Mouse (Mus musculus): Measurements from ENCODE around the gene Ly6g6f. TPM values are rescaled to one million over a fixed set of nuclear protein-coding genes. Genes with fewer than 3 reads are reported as not detected.
"Not testable (repeated sequence)": the region's sequence is repeated elsewhere in the genome, so short reads cannot be mapped to it uniquely, and the experiment has no call there.

The Ly6g6f gene
- 0.39 TPM in 1 of 3 replicates, not detected in the others for total RNA-seq (2017)

GRCm38 (mm10) chr17:35085208-35085865 lies at the start of gene Ly6g6f:
Gene Ly6g6f (minus strand): TSS chr17:35085610.
- ATAC-seq (replicated peaks; ENCODE audit: insufficient number of reproducible peaks, low FRiP score, low TSS enrichment, poor library complexity, severe bottlenecking), result no peak

- ATAC-seq (replicated peaks; ENCODE audit: insufficient number of reproducible peaks, low FRiP score, low TSS enrichment, poor library complexity, severe bottlenecking), result peak; percentile 86
Measured at GRCm38 (mm10) chr17:35134801-35135590, 49.6 kb upstream of the Ly6g6f start, which contains the start of gene Bag6. Gene Bag6 (plus strand): TSS chr17:35135178.

GRCm38 (mm10) chr17:35133517-35133916 lies 48.1 kb upstream of the Ly6g6f start:
- ATAC-seq (replicated peaks; ENCODE audit: insufficient number of reproducible peaks, low FRiP score, low TSS enrichment, poor library complexity, severe bottlenecking), result no peak

- ATAC-seq (replicated peaks; ENCODE audit: insufficient number of reproducible peaks, low FRiP score, low TSS enrichment, poor library complexity, severe bottlenecking), result no peak
Measured at GRCm38 (mm10) chr17:35132174-35132560, 46.8 kb upstream of the Ly6g6f start.

GRCm38 (mm10) chr17:35131500-35132173 lies 46.2 kb upstream of the Ly6g6f start, which contains the start of gene Apom:
Gene Apom (minus strand): TSS chr17:35132050.
- ATAC-seq (replicated peaks; ENCODE audit: insufficient number of reproducible peaks, low FRiP score, low TSS enrichment, poor library complexity, severe bottlenecking), result no peak

GRCm38 (mm10) chr17:35131038-35131437 lies 45.6 kb upstream of the Ly6g6f start:
- no peak for ATAC-seq (replicated peaks; ENCODE audit: insufficient number of reproducible peaks, low FRiP score, low TSS enrichment, poor library complexity, severe bottlenecking)

- no peak for ATAC-seq (replicated peaks; ENCODE audit: insufficient number of reproducible peaks, low FRiP score, low TSS enrichment, poor library complexity, severe bottlenecking)
Measured at GRCm38 (mm10) chr17:35128996-35129395, 43.6 kb upstream of the Ly6g6f start.

- no peak for ATAC-seq (replicated peaks; ENCODE audit: insufficient number of reproducible peaks, low FRiP score, low TSS enrichment, poor library complexity, severe bottlenecking)
Measured at GRCm38 (mm10) chr17:35127017-35127416, 41.6 kb upstream of the Ly6g6f start.

- ATAC-seq (replicated peaks; ENCODE audit: insufficient number of reproducible peaks, low FRiP score, low TSS enrichment, poor library complexity, severe bottlenecking), result peak; percentile 20; the same call in 1 of the 2 replicates
Measured at GRCm38 (mm10) chr17:35126206-35126611, 40.8 kb upstream of the Ly6g6f start, which contains the start of gene D17H6S53E. Gene D17H6S53E (plus strand): TSS chr17:35126373.

GRCm38 (mm10) chr17:35125578-35125977 lies 40.2 kb upstream of the Ly6g6f start:
- ATAC-seq (replicated peaks; ENCODE audit: insufficient number of reproducible peaks, low FRiP score, low TSS enrichment, poor library complexity, severe bottlenecking), result no peak

GRCm38 (mm10) chr17:35125081-35125480 lies 39.7 kb upstream of the Ly6g6f start:
- ATAC-seq (replicated peaks; ENCODE audit: insufficient number of reproducible peaks, low FRiP score, low TSS enrichment, poor library complexity, severe bottlenecking), result peak; percentile 33

- not testable (repeated sequence) for ATAC-seq (replicated peaks; ENCODE audit: insufficient number of reproducible peaks, low FRiP score, low TSS enrichment, poor library complexity, severe bottlenecking)
Measured at GRCm38 (mm10) chr17:35124261-35124896, 39.0 kb upstream of the Ly6g6f start.

GRCm38 (mm10) chr17:35123287-35123686 lies 37.9 kb upstream of the Ly6g6f start:
- not testable (repeated sequence) for ATAC-seq (replicated peaks; ENCODE audit: insufficient number of reproducible peaks, low FRiP score, low TSS enrichment, poor library complexity, severe bottlenecking)

GRCm38 (mm10) chr17:35121871-35122303 lies 36.5 kb upstream of the Ly6g6f start, which contains the start of gene Csnk2b:
Gene Csnk2b (minus strand): TSS chr17:35122053.
- 0 out of 2 replicates have a peak, but pooled peaks have one; percentile 7 for ATAC-seq (replicated peaks; ENCODE audit: insufficient number of reproducible peaks, low FRiP score, low TSS enrichment, poor library complexity, severe bottlenecking)

GRCm38 (mm10) chr17:35121143-35121799 lies 35.9 kb upstream of the Ly6g6f start, which contains the start of gene Gpank1:
Gene Gpank1 (plus strand): TSS chr17:35121455.
- ATAC-seq (replicated peaks; ENCODE audit: insufficient number of reproducible peaks, low FRiP score, low TSS enrichment, poor library complexity, severe bottlenecking), result peak; percentile 88

- ATAC-seq (replicated peaks; ENCODE audit: insufficient number of reproducible peaks, low FRiP score, low TSS enrichment, poor library complexity, severe bottlenecking), result no peak
Measured at GRCm38 (mm10) chr17:35120745-35121142, 35.3 kb upstream of the Ly6g6f start.

- peak; percentile 32; the same call in 1 of the 2 replicates for ATAC-seq (replicated peaks; ENCODE audit: insufficient number of reproducible peaks, low FRiP score, low TSS enrichment, poor library complexity, severe bottlenecking)
Measured at GRCm38 (mm10) chr17:35115046-35116019, 29.9 kb upstream of the Ly6g6f start, which contains the start of gene Ly6g5b. Gene Ly6g5b (minus strand): TSS chr17:35115428.
